Mouse (Mus musculus): Measurements from ENCODE around the gene Prss40.
"Not testable (repeated sequence)": the region's sequence is repeated elsewhere in the genome, so short reads cannot be mapped to it uniquely, and the experiment has no call there.

Prss40 gene

DNA sequence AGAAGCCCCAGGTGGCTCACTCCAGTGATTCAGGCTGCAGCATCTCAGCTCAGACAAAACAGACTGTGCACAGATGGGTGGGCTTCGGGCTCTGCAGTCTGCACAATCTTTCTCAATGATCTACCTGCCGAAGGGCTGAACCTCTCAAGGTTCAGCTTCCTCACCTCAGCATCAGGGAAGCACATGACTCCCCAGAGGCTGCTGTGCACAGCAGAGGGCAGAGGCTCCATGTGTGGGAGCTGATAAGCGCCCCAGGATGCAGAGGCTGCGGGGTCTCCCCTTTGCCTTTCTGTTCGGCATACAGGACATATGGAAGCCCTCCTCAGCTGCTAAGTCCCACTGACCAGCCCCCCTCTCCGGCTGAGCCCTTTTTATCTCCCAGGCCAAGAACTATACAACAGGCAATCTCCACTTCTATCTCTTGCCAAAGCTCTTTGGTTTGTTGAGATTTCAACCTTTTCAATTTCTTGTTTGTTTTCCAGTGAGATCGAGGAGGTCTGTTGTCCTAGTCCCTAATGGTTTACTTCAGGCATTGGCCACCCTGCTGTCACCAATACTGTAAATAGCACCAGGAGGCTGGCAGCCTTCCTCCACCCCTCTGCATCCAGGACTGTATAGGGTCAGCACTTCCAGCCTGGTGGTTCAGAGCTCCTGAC is 25.6 kb downstream of the Prss40 start, which contains the start of gene Cfc1:
TSS of gene Cfc1 (plus strand) at position 606 of the 656 bp plus-strand sequence.
- in situ Hi-C loops (cut with MseI, MboI): not testable (repeated sequence)

- in situ Hi-C loops (cut with MseI, MboI): not testable (repeated sequence)
Measured at GRCm38 (mm10) chr1:34534574-34534973, 26.2 kb downstream of the Prss40 start.

- in situ Hi-C loops (cut with MseI, MboI): no loop called here
Measured at GRCm38 (mm10) chr1:34523647-34524046, 37.1 kb downstream of the Prss40 start.

DNA sequence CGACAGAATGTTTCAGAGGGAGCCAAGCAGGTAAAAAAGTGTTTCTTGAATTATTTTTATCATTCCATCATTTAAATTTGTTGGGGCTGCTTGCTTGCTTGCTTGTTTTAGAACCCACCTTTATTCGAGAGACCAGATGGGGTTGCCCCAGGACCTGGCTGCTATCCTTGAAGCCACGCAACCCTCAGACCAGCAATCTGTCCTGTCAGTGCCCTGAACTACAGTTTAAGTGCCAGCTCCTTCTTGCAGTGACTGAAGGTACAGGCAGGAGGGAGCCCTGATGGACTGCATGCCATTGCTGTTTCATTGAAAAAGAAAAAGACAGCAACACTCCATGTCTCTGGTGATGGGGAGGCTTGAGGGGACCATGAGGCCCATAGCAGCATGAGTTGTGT is 37.9 kb downstream of the Prss40 start:
- in situ Hi-C loops (cut with MseI, MboI): no loop called here

- in situ Hi-C loops (cut with MseI, MboI): no loop called here
Measured at GRCm38 (mm10) chr1:34522205-34522849, 38.4 kb downstream of the Prss40 start.

DNA sequence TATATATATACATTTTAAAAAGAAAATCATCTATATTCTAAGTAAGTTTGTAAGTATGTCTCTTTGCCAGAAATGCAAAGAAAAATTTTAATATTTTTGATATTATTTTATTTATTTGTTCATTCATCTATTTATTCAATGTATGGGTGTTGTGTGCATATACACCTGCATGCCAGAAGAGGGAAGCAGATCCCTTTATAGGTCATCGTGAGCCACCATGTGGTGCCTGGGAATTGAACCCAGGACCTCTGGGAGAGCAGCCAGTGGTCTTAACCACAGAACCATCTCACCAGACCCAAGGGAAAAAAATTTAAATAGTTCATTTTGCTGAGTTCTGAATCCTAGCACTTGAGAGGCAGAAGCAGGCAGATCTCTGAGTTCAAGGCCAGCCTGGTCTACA is 42.5 kb downstream of the Prss40 start:
- in situ Hi-C loops (cut with MseI, MboI): no loop called here

GRCm38 (mm10) chr1:34517797-34518196 is 42.9 kb downstream of the Prss40 start:
- in situ Hi-C loops (cut with MseI, MboI): not testable (repeated sequence)

DNA sequence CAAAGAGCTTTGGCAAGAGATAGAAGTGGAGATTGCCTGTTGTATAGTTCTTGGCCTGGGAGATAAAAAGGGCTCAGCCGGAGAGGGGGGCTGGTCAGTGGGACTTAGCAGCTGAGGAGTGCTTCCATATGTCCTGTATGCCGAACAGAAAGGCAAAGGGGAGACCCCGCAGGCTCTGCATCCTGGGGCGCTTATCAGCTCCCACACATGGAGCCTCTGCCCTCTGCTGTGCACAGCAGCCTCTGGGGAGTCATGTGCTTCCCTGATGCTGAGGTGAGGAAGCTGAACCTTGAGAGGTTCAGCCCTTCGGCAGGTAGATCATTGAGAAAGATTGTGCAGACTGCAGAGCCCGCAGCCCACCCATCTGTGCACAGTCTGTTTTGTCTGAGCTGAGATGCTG is 43.4 kb downstream of the Prss40 start:
- in situ Hi-C loops (cut with MseI, MboI): not testable (repeated sequence)

- in situ Hi-C loops (cut with MseI, MboI): no loop called here
Measured at GRCm38 (mm10) chr1:34516595-34516994, 44.1 kb downstream of the Prss40 start.

DNA sequence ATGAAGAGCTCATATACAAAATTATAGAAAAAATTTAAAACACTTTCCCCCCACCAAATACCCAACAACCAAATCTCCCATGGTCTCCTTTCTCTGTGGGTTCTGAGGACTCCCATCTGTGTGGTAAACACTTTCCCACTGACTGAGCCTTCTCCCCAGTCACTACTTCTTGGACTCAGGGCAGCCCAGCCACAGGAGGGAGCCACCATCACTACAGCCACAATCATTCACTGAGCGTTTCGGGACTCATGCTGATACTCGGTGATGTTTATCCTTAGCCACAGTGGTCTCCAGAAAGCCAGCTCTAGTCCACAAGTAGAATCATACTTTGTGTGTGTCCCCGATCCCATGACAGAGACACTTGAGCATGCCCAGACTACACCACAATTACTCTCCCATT is 47.7 kb downstream of the Prss40 start:
- in situ Hi-C loops (cut with MseI, MboI): no loop called here

DNA sequence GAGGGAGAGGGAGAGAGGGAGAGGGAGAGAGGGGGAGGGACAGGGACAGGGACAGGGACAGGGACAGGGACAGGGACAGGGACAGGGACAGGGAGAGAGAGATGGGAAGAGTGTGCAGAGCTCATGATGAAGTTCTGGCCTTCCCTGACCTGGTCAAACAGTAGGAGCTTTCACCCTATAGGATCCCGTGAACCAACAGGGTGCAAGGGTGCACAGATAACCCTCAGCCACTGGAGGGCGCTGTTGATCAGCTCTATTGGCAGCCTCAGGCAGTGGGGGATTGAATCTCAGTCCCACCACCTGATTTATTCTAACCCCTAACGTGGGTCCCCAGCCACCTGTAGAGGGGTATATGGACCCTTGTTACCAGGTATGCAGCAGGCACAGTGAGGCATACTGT is 49.7 kb downstream of the Prss40 start:
- in situ Hi-C loops (cut with MseI, MboI): no loop called here

DNA sequence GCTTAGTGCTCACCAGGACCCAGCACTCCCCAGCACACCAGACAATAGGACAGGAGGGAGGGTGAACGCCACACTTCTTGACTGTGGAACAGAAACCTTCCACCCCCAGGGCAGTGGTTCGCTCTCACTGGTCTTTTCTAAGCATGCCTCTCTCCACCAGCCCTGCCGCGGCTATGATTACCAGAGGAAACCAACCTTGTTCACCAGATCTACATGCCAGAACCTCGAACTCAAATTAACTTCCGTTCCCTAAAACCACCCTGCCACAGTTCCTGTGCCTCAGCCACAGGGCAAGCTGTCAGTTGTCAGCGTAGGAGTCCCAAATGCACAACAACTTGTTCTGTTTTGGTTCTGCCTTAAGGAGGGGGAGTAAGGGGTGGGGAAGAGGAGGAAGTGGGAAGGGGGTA is 50.2 kb downstream of the Prss40 start:
- in situ Hi-C loops (cut with MseI, MboI): no loop called here

DNA sequence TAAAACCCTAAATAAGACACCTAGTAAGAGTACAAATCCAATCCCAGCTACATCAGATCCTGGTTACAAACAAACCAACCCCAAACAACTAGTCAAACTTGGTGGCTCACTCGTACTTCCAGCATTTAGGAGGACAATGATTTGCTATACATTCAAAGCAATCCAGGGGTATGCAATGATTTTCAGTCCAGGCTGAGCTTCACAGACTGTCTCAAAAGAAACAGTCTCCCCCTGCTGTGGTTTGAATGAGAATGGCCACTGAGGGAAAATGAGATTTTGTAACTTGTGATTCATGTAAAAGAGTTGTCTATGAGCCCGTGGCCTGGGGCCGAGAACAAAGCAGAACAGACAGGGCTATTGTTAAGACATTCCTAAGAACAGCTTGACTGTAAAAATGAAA is 52.8 kb downstream of the Prss40 start:
- in situ Hi-C loops (cut with MseI, MboI): no loop called here

DNA sequence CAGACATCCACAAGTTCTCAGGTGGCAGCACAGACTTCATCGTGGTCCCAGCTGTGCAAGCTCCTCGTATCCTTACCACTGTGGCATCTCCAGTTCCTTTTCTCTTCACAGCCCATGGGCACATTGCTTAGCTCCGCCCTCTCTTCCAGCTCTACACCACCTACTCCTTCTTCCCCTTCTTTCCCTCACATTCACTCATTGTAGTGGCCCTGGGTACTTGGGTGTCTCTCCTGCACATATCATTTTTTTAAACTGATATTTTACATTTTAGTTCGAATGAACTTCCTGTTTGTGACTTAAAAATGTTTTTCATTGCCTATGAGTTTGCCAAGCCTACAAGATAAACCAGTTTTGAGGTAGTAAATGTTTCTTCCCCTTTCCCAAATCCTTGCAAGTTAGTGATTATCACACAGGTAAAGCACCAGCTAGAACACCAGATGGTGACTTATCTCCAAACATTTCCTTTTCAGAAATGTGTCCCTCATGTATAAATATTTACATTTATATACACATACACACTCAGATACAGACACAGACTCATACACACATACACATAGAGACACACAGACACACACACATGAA is 54.7 kb downstream of the Prss40 start:
- in situ Hi-C loops (cut with MseI, MboI): no loop called here

GRCm38 (mm10) chr1:34505307-34505706 is 55.4 kb downstream of the Prss40 start:
- in situ Hi-C loops (cut with MseI, MboI): no loop called here

- in situ Hi-C loops (cut with MseI, MboI): no loop called here
Measured at GRCm38 (mm10) chr1:34502991-34503390, 57.8 kb downstream of the Prss40 start.
